Mouse (Mus musculus) c-Kit-positive CD71-positive TER-119-positive erythroid progenitor cells, embryonic 14.5 days (primary cell): ENCODE results near the gene Tespa1.
"Not testable (repeated sequence)": the region's sequence is repeated elsewhere in the genome, so short reads cannot be mapped to it uniquely, and the experiment has no call there.

Source experiments
- DNase-seq: peaks from one replicate; pipeline ENCODE4 v3.0.0-alpha.2; 2013; ENCODE audit warnings: low spot score

Tespa1 gene

GRCm38 (mm10) chr10:130363438-130364164, 40.9 kb downstream of the Tespa1 start:
- peak; percentile 40 for DNase-seq

DNA sequence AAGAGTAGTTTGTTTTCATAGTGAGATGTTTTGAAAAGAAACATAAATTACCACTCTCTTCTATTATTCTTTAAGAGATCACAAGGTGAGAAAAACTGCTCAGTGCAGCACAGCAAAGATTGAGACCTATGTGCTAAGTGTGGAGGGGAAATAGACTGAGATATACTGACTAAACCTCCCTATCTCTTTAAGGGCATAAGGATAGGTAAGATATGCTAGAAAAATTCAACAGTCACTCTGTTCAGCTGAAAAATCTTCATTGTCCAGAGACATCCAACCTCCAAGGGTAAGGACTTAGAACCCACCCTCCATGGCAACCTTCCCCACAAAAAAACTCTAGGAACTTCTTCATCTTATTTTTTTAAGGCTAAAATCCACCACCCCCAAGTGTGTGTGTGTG, 42.1 kb downstream of the Tespa1 start:
- no peak for DNase-seq

- DNase-seq = no peak
Measured at GRCm38 (mm10) chr10:130368384-130368783, 45.7 kb downstream of the Tespa1 start.

- no peak for DNase-seq
Measured at GRCm38 (mm10) chr10:130370005-130370682, 47.5 kb downstream of the Tespa1 start.

DNA sequence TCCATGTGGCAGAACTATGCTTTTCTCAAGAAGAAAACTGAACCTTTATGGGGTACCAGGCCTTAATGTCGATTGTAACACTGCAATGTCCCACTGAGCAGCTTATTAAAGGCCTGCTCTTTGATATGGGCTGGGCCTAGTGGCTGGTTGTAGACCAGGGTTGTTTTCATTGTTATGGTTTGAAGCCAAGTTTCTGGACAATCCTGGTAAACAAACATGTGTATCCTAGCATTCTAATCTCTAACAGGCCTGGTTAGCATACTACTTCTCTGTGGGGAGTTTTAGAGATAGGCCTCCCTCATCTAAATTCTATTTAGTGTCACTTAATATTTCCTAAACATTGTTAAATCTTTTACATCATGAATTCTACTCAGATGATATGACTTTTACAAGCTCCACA, 49.0 kb downstream of the Tespa1 start:
- no peak for DNase-seq

DNA sequence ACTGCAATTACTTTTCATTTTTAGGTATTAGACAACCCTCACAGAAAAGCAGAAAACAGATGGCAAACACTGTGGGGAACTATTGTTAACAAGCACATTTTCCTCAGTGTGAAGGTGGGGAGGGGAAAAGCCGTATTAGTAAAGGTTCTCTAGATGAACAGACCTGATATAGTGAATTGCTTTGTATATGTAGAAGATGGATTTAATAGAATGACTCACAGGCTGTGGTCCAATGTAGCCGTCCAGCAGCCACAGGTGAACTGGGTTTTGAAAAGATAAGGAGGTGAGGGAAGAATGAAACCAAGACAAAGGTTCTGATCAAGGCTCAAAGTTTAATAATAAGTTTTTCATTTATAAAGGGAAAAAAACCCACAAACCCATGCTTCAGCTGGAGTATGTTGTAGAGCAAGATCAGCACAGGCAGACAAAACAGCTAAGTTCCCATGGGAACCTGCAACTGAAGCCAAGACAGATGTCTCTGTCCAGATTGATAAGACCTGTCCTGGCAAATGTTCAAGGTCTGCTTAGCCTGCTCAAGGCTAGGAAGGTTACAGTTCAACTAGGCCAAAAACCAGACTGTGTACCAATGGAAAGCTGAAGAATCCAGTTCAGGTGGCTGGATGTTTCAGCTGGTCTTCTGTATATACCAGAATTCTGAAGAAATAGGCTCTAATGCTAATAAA, 50.0 kb downstream of the Tespa1 start:
- peak; percentile 5 for DNase-seq

GRCm38 (mm10) chr10:130375145-130375544, 52.5 kb downstream of the Tespa1 start:
- DNase-seq = no peak

- no peak for DNase-seq
Measured at GRCm38 (mm10) chr10:130394232-130394631, 71.6 kb downstream of the Tespa1 start, which contains the start of gene Vmn2r84. Gene Vmn2r84 (minus strand): TSS chr10:130394332.

DNA sequence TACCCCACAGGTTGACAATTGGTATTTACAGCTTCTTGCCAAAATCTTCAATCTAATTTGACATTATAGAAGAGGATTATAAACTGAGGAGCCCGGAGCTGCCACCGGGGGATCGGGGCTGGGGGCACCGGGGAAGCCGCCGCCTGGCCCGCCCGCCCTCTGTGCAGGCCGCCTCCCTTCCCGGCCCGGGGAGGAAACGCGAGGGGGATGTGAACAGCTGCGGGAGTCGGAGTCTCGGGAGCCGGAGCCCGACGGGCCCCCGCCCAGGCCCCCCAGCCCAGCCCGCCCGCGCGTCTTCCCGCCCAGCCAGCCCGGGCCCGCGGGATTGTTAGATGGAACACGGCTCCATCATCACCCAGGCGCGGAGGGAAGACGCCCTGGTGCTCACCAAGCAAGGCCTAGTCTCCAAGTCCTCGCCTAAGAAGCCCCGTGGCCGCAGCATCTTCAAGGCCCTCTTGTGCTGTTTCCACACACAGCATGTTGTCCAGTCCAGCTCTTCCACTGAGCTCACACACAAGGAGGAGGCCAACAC, 89.6 kb downstream of the Tespa1 start:
- not testable (repeated sequence) for DNase-seq
